Mouse (Mus musculus) bone marrow macrophage, adult 2 months (primary cell): ENCODE results near the gene Neu2.
A peak's percentile ranks its signal among the peaks of the same experiment; 100 is the strongest.

ENCODE experiments used
- CTCF ChIP-seq: IDR thresholded peaks from 2 replicates; pipeline ENCODE4 v1.5.1; 2012; ENCODE audit warnings: low read depth, mild to moderate bottlenecking, low read length, moderate library complexity
- POLR2A ChIP-seq: IDR thresholded peaks from 2 replicates; pipeline ENCODE4 v1.6.1; 2012; ENCODE audit warnings: mild to moderate bottlenecking, low read depth, low read length, borderline replicate concordance

GRCm38 (mm10) chr1:87580824-87581223 is 71.1 kb downstream of the Neu2 start:
- TF ChIP-seq POLR2A (no peak), CTCF (0 out of 2 replicates have a peak, but pooled peaks have one; percentile 15)
